Mouse (Mus musculus) right cerebral cortex, postnatal 14 days (tissue): ENCODE measurements around the gene Nphs2.
A peak's percentile ranks its signal among the peaks of the same experiment; 100 is the strongest.
"Not testable (repeated sequence)": the region's sequence is repeated elsewhere in the genome, so short reads cannot be mapped to it uniquely, and the experiment has no call there.

Experiments used
- DNase-seq: peaks from one replicate; pipeline ENCODE4 v3.0.0; 2022

Nphs2 gene

DNA sequence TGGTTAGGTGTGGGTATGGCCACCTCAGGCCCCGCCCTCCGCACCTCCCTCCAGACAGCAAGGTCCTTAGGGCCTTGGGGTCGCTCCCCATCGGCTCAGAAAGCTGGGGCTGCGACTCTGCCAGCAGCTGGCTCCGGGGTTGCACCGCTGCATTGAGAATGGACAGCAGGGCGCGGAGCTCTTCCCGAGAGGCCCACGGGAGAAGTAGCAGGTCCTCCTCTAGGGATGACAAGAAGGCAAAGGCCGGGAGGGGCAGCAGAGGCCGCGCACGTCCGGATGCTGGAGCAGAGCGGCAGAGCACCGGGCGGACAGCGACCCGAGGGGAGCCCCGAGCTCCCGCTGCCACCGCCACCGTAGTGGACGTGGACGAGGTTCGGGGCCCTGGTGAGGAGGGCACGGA is at the start of gene Nphs2:
Gene Nphs2, plus strand, starts transcription at position 98 of the 400 bp plus-strand sequence.
- DNase-seq = no peak

DNA sequence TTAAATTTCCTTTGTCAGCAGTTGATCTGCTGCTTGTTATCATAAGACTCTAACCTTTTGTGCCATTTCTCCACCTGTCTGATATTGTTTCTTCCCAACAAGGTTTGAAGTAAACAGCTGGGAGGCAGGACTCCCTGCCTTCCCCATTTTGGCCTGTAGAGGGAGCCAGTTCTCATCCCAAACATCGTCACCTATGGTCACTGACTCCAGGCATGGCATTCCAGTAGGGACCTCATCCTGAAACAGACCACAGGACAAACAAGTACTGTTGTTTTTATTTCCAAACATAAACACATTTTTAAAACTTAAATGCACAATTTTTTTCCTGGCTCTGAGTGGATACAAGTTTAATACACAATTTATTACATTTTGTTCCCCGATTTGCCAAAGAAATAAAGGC is 47.2 kb upstream of the Nphs2 start:
- peak; percentile 43 for DNase-seq

DNA sequence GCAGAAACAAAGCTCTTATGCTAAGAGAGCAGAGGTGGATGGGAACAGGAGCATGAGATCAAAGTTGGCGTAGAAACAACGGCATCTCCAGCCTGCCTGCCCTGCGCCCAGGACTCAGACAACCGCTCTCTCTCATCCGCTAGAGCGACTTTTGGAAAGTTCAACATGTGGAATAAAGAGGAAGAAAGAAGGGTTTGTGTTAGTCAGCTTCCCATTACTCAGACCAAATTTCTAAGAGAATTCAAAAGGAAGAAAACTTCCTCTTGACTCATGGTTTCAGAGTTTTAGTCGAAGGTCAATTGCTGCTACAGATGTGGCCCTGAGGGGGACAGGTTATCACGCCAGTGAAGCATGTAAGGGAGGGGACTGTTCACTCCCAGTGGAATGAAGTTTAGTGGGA is 46.6 kb upstream of the Nphs2 start:
- no peak for DNase-seq

DNA sequence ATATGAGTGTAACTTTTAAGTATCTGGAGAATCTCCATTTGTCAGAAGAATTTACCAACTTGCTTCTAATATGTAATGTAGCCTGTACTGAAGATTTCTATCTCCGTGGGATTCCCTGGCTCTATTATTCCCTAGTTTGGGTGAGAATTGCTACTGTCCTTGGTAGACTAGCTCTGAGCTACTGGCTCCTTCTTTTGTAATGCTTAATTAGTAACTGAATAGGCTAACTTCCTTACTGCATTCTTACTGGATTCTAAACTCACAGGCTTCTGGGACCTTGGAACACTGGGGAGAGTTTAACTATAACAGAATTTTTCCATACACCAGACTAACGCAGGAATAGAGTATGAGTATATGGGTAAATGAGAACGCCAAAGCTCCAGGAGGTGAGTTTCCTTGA is 42.0 kb upstream of the Nphs2 start:
- DNase-seq = not testable (repeated sequence)

DNA sequence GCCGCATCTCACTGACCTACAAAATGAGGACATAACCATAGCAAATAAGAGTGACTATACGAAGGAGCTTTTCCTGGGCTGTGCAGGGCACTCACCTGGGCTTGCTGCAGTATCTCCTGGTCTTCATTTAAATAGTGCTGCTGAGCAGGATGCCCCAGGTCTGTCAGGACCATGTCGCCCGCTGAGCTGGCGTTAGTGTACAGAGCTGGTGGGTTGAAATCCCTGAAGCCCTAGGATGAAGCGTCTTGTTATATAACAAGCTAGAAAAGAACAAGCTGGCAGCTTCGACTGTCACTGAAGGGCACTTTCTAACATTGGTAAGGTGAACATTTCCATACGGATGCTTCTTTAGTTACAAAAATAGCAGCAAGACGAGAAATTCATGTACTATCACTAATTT is 40.1 kb upstream of the Nphs2 start:
- no peak for DNase-seq

DNA sequence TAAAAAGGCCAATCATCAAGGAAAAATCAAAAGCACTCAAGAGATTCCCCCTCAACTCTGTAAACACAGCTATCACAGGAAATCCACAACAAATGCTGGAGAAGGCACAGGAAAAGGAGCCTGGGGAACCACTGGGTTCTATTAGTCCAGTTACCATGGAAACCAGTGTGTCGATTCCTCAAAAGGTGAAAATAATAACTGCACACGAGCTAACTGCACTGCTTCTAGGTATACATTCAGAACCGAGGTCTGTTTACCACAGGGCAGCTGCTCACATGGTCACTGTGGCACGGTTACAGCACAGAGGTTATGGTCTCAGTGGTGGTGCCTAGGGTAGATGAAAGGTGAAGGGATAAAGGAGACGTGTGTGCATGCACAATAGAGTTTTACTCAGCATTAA is 38.9 kb upstream of the Nphs2 start:
- no peak for DNase-seq

DNA sequence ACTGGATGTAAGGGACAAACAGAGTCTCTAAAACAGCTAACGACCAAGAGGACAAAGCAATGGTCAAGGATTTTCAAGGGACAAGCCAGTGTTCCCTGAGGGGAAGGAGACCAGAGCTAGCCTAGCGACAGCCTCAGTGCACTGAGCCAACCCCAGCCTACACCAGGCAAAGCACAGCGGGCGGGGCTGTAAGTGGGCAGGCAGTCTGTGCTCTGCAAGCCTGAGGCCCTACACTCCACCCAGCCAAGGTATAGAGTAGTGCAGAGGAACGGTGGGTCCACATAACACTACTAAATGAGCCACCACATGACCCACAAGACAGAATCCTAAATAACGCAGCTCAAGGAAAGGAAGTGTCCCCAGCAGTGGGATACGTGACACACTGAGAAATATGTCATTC is 36.9 kb upstream of the Nphs2 start:
- no peak for DNase-seq

DNA sequence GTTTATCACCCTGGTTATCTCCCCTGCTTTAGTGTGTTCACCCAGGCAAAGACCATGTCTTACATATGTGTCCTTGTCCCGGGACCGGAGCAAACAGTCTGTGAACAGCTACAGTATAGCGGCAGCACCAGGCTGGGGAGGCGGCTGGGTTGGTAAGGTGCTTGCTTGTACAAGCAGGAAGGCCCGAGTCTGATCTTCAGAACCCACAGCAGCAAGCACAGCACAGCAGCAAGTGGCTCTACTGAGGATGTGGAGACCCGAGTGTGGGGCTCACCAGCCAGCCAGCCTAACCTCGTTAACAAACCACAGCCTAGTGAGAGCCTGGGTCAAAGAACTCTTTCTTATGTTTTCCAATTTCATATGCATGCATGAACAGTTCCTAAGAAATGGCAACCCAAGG is 30.4 kb upstream of the Nphs2 start:
- DNase-seq = no peak

DNA sequence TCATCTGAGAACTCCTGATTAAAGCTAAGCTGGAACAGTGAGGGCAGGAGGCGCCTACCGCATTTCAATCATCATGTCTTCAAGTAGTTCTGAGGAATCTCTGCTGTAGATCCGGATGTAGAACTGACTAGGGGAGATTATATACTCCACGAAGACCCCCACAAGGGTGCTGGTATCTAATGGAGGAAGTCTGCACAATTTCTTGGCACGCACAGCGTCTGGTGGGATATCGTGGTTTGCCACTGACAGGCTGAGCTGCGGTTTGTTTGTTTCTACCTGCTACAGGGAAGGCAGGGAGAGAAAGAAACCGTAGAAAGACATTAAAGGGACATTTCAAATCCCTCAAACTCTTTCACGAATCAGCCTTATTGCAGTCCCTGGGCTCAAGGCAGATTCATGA is 26.3 kb upstream of the Nphs2 start:
- no peak for DNase-seq

DNA sequence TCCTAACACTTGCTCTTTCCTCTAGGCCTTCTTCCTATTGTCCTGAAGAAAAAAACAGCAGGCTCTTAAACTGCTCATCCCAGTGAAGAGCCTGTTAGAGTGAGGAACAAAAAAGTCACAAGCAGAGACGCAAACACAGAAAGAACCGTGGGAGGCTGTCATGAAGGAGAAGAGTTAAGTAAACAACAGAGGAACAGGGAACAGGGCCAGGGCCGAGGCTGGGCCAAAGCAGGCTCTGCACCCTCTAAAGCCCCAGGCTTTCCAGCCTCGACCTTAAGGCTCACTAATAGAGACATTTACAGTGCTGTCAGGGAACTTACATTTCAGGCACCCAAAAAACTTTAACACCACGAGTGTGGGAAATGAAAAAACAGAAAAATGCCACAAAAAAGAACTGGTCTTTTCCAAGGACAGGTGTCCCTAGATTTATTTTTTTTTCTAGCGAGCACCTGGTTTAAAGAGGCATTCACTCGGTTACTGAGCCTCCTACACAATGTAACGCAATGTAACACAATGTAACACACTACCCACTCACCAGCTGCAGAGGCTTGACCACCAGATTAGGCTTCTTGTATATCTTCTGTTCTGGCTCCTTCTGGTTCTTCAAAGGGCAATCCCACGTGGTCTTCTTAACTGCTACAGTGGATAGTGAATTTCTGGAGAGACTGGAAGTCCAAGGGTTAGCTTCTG is 25.5 kb upstream of the Nphs2 start:
- no peak for DNase-seq

DNA sequence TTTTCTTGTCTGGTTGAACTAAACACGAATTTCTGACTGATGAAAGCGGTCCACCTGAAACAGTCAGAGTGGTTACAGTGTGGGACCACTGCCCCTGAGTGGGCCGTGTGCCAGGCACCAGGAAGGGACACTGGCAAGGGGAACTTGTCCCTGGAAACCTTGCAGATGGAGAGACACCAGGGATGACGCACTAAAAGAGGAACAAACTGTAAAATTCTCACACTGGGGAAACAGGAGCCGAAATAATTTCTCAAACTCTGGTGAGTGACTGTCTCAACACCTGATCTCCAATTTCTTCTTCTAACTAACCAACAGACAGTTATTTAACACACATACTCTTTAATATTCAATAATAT is 25.0 kb upstream of the Nphs2 start:
- no peak for DNase-seq

DNA sequence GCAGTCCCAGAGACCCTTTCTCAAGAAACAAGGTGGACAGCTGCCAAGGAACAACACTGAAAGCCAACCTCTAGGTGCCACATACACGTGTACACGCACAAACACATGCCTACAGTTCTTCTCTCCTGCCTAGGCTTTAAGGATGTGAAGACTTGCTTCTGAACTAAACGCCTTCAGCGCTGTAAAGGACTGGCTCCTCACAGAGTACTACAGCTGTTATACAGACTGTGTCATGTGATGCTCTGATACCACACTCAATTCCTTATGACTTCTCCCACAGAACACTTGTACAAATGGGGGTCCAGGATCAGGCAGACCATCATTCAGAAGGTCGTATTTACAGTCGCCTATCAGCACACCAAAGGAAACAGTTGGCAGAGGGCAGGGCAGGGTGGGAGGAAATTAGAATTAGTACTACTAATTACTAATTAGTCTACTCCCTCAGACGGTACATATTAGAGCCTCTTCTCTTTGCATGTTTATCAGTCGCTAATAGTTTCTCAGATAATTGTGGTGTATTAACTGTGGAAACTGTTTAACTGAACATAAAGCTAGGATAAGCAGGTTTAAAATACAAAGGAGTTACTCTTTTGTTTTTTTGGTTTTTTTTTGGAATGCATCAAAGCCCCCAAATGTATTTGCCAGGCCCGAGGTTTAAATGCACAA is 21.8 kb upstream of the Nphs2 start:
- no peak for DNase-seq

DNA sequence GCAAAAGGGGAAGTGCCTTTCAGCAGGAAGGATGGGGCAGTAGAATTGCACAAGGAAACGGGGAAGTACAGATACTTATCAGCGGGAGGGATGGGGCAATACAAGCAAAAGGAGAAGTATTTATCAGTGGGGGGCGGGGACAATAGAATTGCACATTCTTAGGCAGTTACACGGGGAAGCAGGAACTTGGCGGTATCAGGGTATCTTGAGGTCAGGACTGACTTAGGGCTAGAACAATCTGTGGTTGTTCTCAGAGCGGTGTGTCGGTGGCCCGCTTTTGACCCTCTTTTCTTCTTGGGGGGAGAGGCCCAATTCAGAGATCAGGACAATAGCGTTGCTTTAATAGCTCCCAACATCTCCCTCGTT is 21.3 kb upstream of the Nphs2 start:
- DNase-seq = not testable (repeated sequence)

DNA sequence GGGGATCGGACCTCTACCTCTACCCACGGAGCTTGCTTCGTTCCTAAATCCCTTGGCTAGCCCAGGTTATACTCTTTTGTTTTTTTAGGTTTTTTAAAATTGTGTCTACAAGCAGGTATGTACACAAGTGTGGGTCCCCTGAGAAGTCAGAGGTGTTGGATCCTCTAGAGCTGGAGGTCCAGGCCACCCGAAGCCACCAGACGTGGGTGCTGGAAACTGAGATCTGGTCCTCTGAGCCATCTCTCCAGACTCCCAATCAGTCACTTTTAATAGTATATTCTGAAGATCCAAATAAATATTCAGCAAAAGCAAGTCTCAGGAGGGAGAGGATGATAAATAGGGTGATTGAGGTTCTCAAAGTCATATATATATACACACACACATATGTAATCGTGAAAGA is 20.5 kb upstream of the Nphs2 start:
- no peak for DNase-seq

DNA sequence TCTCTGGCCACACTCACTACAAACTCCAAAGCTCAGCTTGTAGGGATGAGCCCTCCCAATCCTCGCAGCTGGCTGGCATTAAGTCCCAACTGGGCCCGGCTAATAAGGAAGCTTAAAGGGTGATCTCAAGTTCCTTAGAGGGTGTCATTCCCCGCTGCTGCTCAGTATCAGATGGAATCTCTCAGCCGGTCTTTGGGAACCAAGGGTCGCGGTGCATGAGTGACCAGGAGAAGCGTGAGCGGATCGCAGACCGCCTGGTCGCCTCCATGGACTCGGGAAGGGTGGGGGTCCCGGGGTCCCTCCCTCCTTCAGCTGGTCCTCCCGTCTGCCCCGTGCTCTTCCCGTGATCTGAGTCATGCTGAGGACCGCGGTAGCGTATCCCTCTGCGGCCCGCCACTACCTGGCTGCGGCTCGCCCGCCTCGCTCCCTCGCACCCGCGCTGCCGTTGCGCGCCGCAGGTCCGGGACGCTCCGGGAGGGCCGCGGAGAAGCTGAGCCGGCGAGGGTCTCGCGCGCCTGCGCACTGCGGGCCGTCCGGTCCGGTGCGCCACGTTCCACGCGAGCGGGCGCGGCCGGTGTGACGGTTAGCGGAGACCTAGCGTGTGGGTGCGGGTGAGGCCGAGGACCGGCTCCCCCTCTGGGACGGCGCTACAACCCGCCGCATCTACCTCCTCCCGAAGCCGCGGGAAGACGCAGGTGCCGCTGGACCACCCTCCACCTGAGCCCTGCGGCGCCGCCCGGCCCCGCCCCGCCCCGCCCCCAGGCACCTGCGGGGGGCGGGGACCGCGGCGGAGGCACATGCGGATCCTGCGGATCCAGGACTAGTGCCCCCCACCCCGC is 7.4 kb upstream of the Nphs2 start, which contains the start of gene Tdrd5:
Gene Tdrd5, minus strand, starts transcription at position 754 of the 839 bp plus-strand sequence.
- peak; percentile 62 for DNase-seq

DNA sequence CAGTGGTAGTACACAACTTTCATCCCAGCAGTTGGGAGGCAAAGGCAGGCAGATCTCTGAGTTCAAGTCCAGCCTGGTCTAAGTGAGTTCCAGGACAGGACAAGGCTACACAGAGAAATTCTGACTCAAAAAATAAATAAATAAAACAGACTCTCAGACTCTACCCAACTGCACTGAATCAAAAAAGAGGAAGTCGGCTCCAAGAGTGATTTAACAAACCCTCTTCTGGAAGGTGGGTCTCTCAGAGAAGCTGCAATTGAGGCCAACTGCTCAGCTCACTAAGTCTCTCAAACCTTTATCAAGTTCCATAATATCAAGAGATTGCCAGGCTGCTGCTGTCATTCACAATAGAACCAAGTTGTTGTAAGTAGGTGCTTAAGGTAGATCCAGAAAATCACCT is 1.9 kb upstream of the Nphs2 start:
- DNase-seq = no peak

DNA sequence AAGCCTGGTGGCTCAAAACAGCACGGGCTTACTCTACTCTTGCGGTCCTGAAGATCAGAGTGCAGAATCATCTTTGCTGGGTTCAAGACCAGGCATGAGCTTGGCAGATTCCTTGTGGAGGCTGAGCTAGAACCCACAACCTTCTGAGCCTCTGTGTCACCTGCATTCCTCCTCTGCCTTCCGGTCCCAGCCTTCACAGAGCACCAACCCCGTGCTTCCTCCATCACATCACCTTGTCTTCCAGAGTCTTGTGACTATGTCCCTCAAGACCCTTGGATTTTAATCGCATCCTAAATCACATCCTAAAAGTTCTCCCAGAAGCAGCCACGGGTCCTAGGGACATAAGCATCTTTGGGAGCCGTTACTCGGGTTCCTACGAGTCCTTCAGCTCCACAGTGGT is 12.6 kb downstream of the Nphs2 start:
- DNase-seq = no peak

DNA sequence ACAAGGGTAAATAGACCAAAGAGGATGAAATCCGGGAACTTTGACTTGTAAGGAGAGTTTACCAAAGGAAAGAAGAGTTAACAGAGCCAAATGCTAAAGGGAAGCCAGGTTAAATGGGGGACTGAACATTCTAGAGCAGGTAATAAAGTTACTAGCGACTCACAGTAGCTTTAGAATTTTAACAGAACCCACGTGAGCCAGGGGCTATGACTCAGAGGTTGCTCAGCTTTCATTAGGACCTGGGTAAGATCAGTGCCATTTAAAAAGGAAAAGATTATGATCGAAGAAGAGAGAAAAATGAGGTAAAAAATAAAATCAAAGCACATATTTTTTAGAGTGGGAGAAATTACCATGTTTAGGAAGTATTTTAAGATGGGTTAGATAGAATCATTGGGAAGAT is 30.3 kb downstream of the Nphs2 start:
- DNase-seq = no peak

DNA sequence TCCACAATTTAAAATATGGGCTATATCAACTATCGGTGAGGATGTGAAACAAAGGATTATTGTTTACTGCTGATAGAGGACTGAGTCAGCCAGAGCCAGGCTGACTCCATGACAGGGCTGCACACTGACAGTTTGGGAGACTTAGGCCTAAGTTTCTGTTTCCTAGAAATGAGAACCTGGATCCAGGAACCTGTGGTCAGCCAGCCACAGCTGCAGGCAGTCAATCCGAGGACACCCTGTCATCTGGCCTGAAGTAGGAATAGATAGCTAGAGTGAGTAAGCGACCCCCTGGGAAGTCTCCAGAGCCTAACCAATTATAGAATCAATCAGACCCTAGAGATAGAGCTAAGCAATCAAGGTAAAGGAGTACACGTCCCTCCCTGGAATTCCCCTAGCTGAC is 33.9 kb downstream of the Nphs2 start:
- DNase-seq = no peak

DNA sequence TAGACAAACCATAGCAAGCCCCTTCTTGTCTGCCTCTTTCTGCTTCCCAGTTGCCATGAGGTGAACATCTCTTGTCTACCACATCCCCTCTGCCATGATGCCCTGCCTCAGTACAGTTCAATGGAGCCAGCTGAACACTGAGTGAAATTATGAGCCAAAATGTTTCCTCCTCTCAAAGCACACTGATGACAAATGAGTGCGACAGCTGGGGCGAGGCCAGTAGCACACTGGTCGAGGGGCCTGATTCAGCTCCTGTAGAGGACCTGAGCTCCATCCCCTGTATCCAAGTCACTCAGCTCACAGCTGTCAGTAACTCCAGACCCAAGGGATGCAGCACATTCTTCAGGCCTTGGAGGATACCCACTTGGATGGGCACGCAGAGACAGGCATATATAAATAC is 35.1 kb downstream of the Nphs2 start:
- DNase-seq = no peak

DNA sequence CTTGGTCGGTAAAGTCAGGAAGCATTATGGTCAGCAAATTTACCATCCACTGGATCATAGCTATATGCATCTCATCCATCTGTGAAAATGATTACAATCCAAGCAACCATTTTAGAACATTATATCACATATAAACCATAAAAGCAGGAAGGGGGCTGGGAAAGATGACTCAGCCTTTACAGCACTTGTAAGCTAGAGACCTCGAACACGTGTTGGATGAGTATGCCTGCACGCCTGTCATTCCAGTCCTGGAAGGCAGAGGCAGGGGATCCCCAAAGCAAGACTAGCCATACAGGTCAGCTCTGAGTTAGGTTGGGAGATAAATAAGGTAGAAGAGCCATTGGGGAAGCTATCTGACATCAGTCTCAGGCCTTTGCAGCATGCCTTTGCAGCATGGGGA is 38.5 kb downstream of the Nphs2 start:
- DNase-seq = no peak

DNA sequence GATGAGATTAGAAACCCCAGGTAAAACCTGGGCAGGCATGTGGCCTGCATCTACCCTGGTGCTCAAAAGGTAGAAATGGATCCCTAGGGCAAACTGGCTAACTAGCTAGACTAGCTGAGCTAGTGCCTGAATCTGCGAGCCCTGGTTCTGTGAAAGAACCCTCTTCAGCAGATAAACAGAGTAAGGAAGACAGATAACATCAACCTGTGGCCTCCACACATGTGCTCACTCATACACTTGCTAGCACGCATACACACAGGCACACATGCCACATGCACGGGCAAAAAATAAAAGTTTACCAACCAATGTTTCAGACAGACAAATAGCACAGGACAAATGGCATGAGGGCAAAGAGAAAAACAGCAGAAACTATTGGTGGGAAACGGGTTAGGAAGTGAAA is 39.9 kb downstream of the Nphs2 start:
- DNase-seq = no peak

DNA sequence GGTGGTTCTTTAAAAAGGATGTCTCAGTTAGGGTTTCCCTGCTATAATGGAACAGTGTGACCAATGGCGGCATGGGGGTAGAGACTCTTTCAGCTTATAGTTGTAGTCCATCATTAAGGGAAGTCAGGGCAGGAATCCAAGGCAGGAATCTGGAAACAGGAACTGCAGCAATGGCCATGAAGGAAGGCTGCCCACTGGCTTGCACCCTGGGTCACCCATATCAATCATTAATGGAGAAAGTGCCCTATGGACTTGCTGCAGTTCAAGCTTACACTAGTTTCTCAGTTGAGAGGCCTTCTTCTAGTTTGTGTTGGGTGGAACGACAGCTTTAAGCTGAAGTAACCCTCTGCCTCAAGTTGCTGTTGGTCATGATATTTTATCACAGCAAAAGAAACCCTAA is 41.9 kb downstream of the Nphs2 start:
- no peak for DNase-seq

DNA sequence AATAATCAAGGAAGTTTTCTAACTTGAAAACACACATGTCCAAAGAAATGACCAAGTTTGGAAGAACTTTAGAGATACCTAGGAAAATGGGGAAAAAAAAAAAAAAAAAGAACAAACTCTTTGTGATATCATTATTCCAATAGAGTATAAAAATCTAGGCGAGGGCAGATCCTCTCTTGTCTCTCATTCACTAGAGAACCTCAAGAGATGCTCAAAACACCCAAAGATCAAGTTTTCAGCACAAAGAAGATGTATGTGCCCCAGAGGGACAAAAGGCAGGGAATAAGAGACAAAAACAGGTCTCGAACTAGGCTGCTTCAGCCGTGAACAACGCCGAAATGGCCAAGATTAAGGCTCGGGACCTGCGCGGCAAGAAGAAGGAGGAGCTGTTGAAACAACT is 55.2 kb downstream of the Nphs2 start, which contains the start of gene Gm2000:
Gene Gm2000, plus strand, starts transcription at position 301 of the 400 bp plus-strand sequence.
- DNase-seq = no peak
